Mouse (Mus musculus) kidney, embryonic 16.5 days (tissue): Measurements from ENCODE around the gene Zc4h2. TPM values are rescaled to one million over a fixed set of nuclear protein-coding genes. Genes with fewer than 3 reads are reported as not detected.
A peak's percentile ranks its signal among the peaks of the same experiment; 100 is the strongest.

Experiments used
- ATAC-seq: fragments of 200-750 bp; cut with Nextera tagmentation; 2 replicates; pipeline ENCODE4 v1.8.0; 2017; ENCODE audit warnings: moderate TSS enrichment; ENCODE audit not compliant: low FRiP score, low TSS enrichment
- H3K27ac ChIP-seq: fragments of 300-500 bp; sonication (generic); 2 replicates; pipeline ENCODE4 v1.5.1; 2014; ENCODE audit warnings: low read length
- H3K27me3 ChIP-seq: fragments of 300-500 bp; sonication (generic); 2 replicates; pipeline ENCODE4 v1.6.1; 2014; ENCODE audit warnings: low read length, control low read depth, mixed read lengths; ENCODE audit not compliant: insufficient read depth
- H3K36me3 ChIP-seq: fragments of 300-500 bp; sonication (generic); 2 replicates; pipeline ENCODE4 v1.6.1; 2014; ENCODE audit warnings: low read length, control low read depth, mixed read lengths; ENCODE audit not compliant: insufficient read depth
- H3K4me1 ChIP-seq: fragments of 300-500 bp; sonication (generic); 2 replicates; pipeline ENCODE4 v1.6.1; 2014; ENCODE audit warnings: low read length, control low read depth, mixed read lengths; ENCODE audit not compliant: insufficient read depth
- H3K4me2 ChIP-seq: fragments of 300-500 bp; sonication (generic); replicated peaks from 2 replicates; pipeline ENCODE4 v1.6.1; 2014; ENCODE audit warnings: low read depth, low read length
- H3K4me3 ChIP-seq: fragments of 300-500 bp; sonication (generic); 2 replicates; pipeline ENCODE4 v1.5.1; 2014; ENCODE audit warnings: mild to moderate bottlenecking, low read length
- H3K9ac ChIP-seq: fragments of 300-500 bp; sonication (generic); replicated peaks from 2 replicates; pipeline ENCODE4 v1.6.1; 2014; ENCODE audit warnings: low read length
- H3K9me3 ChIP-seq: fragments of 300-500 bp; sonication (generic); 2 replicates; pipeline ENCODE4 v1.6.1; 2016; ENCODE audit warnings: low read length, control low read depth
- WGBS: fragments of 180-500 bp; shearing (Covaris S2); extraction: QIAGEN DNeasy Blood & Tissue Kit; methylation state at CpG from one replicate; pipeline ENCODE4 v1.1.7; 2014; 5-methylcytosine and 5-hydroxymethylcytosine counted together
- polyA plus RNA-seq: library from polyadenylated mRNA; unstranded; fragments of >200 nt; fragmentation: Nextera tagmentation; extraction: Ambion mirVana; gene quantifications from 2 replicates; pipeline ENCODE4 v1.2.1, GENCODE M21; 2015

Zc4h2 gene
- polyA plus RNA-seq: 22.5 and 22.7 TPM in 2 replicates

DNA sequence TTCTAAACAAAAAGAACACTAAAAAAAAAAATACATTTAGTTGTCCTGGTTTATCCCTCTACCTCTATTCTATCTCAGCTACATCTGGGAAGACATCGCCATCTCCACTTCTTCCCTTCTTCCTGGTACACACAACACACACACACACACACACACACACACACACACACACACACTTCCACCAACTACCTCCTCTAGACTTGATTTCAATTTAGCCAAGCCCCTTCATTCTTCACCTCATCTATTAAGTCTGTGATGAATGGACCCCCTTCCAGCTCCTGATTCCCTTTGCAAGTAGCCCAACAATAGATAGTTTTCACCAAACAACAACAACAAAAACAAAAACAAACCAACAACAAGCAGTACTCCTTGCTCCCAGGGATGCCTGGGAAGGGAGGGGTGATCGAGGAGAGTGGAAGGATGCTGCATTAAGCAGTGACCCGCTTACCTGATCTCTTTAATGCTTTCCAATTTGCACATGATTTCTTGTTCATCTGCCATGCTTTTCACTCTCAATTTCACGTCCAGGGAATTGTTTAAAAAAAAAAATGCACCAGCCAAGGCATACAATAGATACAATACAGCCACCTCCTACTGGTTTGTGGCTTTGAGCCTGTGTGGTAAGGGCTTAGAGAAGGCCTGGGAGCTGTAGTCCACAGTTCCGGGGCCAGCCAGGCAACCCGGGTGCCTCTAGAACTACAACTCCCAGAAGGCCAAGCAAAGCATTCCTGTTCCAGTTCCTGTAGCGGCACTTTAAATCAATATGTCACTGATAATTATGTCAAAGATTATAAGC, at the start of gene Zc4h2:
Gene Zc4h2, minus strand, starts transcription at position 706 of the 796 bp plus-strand sequence.
- Histone ChIP-seq H3K9me3 (no peaks in the 10 kb centered on the region), H3K4me1 (0 out of 2 replicates have a peak, but pooled peaks cover 2% of the 10 kb centered on the region), H3K9ac (peak within 1 kb of the TSS; percentile 61), H3K36me3 (no peaks in the 10 kb centered on the region), H3K4me3 (peak within 1 kb of the TSS; percentile 54), H3K4me2 (peak within 1 kb of the TSS; percentile 48), H3K27me3 (no peaks in the 10 kb centered on the region; the same call in 1 of the 2 replicates), H3K27ac (no peak within 1 kb of the TSS)
- ATAC-seq: peak; percentile 100
- 23% methylated on average over 7 of the region's 7 CpGs for WGBS

DNA sequence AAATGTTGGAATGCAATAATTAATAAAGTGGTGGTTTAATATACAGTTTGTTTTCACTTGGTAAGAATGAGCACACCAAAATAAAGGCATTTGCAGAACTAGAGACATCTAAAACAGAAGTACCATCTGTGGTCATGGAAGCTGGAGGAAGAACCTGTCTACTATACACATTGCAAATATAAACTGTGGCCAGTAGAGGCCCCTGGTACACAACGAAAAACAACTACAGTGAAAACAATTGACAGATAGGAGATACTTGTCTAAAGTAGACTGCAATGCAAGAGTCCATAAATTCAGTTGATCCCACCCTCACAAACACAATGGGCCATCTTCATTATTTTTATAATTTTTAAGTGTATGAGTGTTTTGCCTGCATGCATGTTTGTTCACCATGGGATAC, 28.8 kb upstream of the Zc4h2 start:
- no peaks in the 10 kb centered on the region for H3K9me3 ChIP-seq
- ATAC-seq: no peak
- H3K27ac ChIP-seq: no peak overlapping the region
- no peaks in the 10 kb centered on the region for H3K27me3 ChIP-seq
- no peak overlapping the region for H3K9ac ChIP-seq
- no peaks in the 10 kb centered on the region for H3K4me1 ChIP-seq
- no peak overlapping the region for H3K4me2 ChIP-seq
- WGBS: 63% methylated on average over 1 of the region's 1 CpGs
- H3K4me3 ChIP-seq: no peak overlapping the region
- no peaks in the 10 kb centered on the region for H3K36me3 ChIP-seq

DNA sequence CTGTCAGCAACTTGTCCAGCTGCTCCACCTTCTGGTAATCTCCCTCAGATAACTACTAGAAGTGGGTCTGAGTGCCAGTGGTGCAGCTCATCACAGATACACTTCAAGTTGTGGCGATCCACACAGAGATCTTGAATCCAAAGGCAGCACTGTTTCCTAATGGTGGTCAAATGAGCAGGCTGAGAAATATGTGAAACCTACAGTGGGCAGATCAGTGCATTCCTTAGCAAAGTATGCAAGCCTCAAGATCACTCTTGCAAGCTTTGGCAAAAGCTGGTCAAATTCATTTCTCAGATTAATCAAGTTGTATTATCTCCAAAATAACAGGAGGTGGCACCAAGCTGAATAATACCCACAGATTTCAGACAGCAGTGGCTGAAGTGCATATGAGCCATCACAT, 23.9 kb upstream of the Zc4h2 start:
- Histone ChIP-seq H3K4me2 (no peak overlapping the region), H3K27ac (no peak overlapping the region), H3K36me3 (no peaks in the 10 kb centered on the region), H3K9me3 (no peaks in the 10 kb centered on the region), H3K4me1 (no peaks in the 10 kb centered on the region), H3K27me3 (peaks cover 3% of the 10 kb centered on the region; the same call in 1 of the 2 replicates), H3K9ac (no peak overlapping the region), H3K4me3 (no peak overlapping the region)
- WGBS: 83% methylated on average over 1 of the region's 1 CpGs
- ATAC-seq: no peak

DNA sequence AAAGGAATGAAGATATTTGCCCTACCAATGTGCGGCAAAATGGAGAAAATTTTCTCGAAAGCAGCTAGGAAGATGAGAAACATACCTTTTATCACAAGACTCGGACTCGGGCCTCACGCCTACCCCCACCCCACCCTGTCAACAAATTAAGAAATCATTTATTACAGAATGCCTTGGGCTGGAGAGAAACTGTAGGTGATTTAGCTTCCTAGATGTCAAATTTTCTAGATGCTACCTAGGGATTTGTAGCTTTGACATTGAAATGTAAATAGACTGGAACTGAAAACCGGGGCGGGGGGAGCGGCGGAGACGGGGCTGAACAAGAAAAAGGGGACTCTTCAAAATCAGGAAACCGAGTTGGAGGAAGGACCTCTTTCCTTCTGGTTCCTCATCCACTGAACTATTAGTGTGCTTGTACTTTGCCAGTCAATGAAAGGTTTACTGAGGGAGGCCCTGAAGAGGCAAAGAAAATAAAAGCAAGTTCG, 333 bp upstream of the Zc4h2 start:
- peak overlapping the region; percentile 48 for H3K4me2 ChIP-seq
- no peak overlapping the region for H3K27ac ChIP-seq
- no peaks in the 10 kb centered on the region for H3K36me3 ChIP-seq
- no peaks in the 10 kb centered on the region for H3K9me3 ChIP-seq
- peak overlapping the region; percentile 61 for H3K9ac ChIP-seq
- WGBS: 31% methylated on average over 12 of the region's 12 CpGs
- H3K27me3 ChIP-seq: no peaks in the 10 kb centered on the region; the same call in 1 of the 2 replicates
- peak; percentile 75; the same call in 1 of the 2 replicates for ATAC-seq
- 0 out of 2 replicates have a peak, but pooled peaks cover 2% of the 10 kb centered on the region for H3K4me1 ChIP-seq
- H3K4me3 ChIP-seq: peak overlapping the region; percentile 54

DNA sequence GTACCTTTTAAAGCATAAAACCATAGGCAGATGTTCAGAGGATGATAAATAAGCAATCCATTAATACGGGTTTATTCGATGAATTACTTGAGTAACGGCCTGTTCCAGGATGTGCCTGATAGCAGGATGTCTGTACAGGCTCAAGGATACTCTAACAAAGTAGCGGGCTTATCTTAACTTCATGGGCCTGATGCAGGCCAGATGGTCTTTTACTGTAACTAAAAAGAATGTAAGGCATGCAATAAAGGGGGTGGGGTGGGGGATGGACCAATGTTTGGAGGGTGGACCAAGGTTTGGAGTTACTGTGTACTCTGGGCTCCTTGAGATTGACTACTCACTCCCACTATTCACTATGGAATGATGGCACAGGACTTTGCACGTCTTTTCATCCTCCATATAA, 57.7 kb downstream of the Zc4h2 start:
- Histone ChIP-seq H3K27ac (no peak overlapping the region), H3K4me1 (no peaks in the 10 kb centered on the region), H3K9me3 (no peaks in the 10 kb centered on the region), H3K4me2 (no peak overlapping the region), H3K36me3 (no peaks in the 10 kb centered on the region), H3K27me3 (no peaks in the 10 kb centered on the region; the same call in 1 of the 2 replicates), H3K4me3 (no peak overlapping the region), H3K9ac (no peak overlapping the region)
- WGBS: 77% methylated on average over 5 of the region's 5 CpGs
- peak; percentile 61 for ATAC-seq

Other genes with a start within 250 kb of the Zc4h2 start
- gene Amer1, start 213.6 kb downstream of the Zc4h2 start, polyA plus RNA-seq: 10.4 TPM in 2 replicates
- gene Asb12, start 100.5 kb downstream of the Zc4h2 start, polyA plus RNA-seq: 0.16 TPM in 1 of 2 replicates, not detected in the other
- gene Pfn5, start 100.4 kb downstream of the Zc4h2 start, polyA plus RNA-seq: not detected in 2 replicates
- gene Zc3h12b, start 53.2 kb upstream of the Zc4h2 start, polyA plus RNA-seq: 2.3 and 2.9 TPM in 2 replicates